Mouse (Mus musculus) fat pad, adult 2 months (tissue): Measurements from ENCODE around the gene Zfp213.

Experiments used
- DNase-seq: peaks from one replicate; pipeline ENCODE4 v3.0.0-alpha.2; 2011; ENCODE audit warnings: low read depth, low spot score; ENCODE audit errors: extremely low read depth

The Zfp213 gene

GRCm38 (mm10) chr17:23574130-23574529, 10.1 kb upstream of the Zfp213 start:
- DNase-seq, result no peak

- no peak for DNase-seq
These were observed 8.0 kb upstream of the Zfp213 start for GRCm38 (mm10) chr17:23572059-23572458.

GRCm38 (mm10) chr17:23571084-23571483, 7.0 kb upstream of the Zfp213 start:
- no peak for DNase-seq

GRCm38 (mm10) chr17:23570017-23570416, 6.0 kb upstream of the Zfp213 start:
- no peak for DNase-seq

- no peak for DNase-seq
These were observed 4.3 kb upstream of the Zfp213 start for GRCm38 (mm10) chr17:23568370-23568769.

GRCm38 (mm10) chr17:23566787-23567186, 2.7 kb upstream of the Zfp213 start:
- DNase-seq, result no peak

GRCm38 (mm10) chr17:23564368-23564715, 304 bp upstream of the Zfp213 start:
- no peak for DNase-seq

- no peak for DNase-seq
These were observed 4.3 kb downstream of the Zfp213 start for GRCm38 (mm10) chr17:23559767-23560166.

GRCm38 (mm10) chr17:23555243-23555916, 8.7 kb downstream of the Zfp213 start:
- DNase-seq, result no peak

GRCm38 (mm10) chr17:23554321-23554720, 9.7 kb downstream of the Zfp213 start:
- no peak for DNase-seq

- DNase-seq, result no peak
These were observed 10.4 kb downstream of the Zfp213 start for GRCm38 (mm10) chr17:23553634-23554120.

GRCm38 (mm10) chr17:23552896-23553633, 11.0 kb downstream of the Zfp213 start:
- no peak for DNase-seq

GRCm38 (mm10) chr17:23551963-23552362, 12.1 kb downstream of the Zfp213 start:
- DNase-seq, result no peak

- no peak for DNase-seq
These were observed 12.6 kb downstream of the Zfp213 start for GRCm38 (mm10) chr17:23551416-23551815.

GRCm38 (mm10) chr17:23550856-23551255, 13.2 kb downstream of the Zfp213 start:
- no peak for DNase-seq

GRCm38 (mm10) chr17:23550188-23550791, 13.7 kb downstream of the Zfp213 start:
- DNase-seq, result no peak

- DNase-seq, result no peak
These were observed 14.6 kb downstream of the Zfp213 start for GRCm38 (mm10) chr17:23549441-23549840.

GRCm38 (mm10) chr17:23548615-23549014, 15.4 kb downstream of the Zfp213 start:
- no peak for DNase-seq

- no peak for DNase-seq
These were observed 16.2 kb downstream of the Zfp213 start for GRCm38 (mm10) chr17:23547681-23548443.

- DNase-seq, result no peak
These were observed 17.1 kb downstream of the Zfp213 start for GRCm38 (mm10) chr17:23546702-23547505.

GRCm38 (mm10) chr17:23546333-23546701, 17.7 kb downstream of the Zfp213 start:
- no peak for DNase-seq
